Mouse (Mus musculus) cerebellum, adult (tissue): ENCODE measurements around the gene Hoxa11.

Experiments used
- ATAC-seq: cut with Nextera tagmentation; 2 replicates; pipeline ENCODE4 v1.9.2; 2017; ENCODE audit warnings: mild to moderate bottlenecking, moderate library complexity, mixed read lengths; ENCODE audit not compliant: insufficient number of reproducible peaks, low FRiP score, low TSS enrichment

Gene Hoxa11

DNA sequence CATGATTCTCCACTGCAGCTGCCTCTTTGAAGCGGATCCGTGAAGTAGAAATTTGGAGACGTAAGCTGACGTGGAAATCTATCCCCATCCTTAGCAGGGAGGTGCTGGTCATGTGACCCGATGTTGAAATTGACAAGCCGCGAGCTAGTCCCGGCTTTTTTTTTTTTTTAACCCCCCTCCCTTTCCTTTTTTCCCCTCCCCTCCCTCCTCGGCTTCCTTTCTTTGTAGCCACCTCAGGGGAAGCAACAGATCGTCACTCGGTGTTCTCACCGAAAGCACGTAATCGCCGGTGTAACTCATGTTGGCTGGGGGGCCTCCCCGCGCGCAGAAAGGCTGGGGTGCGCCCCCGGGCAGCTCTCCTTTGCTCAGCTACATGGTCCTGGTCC lies at the start of gene Hoxa11:
Hoxa11 (minus strand) TSS at position 54 of the 386 bp plus-strand sequence.
- ATAC-seq = no peak

- ATAC-seq = no peak
These were observed 49.0 kb upstream of the Hoxa11 start for GRCm38 (mm10) chr6:52294616-52295015.

DNA sequence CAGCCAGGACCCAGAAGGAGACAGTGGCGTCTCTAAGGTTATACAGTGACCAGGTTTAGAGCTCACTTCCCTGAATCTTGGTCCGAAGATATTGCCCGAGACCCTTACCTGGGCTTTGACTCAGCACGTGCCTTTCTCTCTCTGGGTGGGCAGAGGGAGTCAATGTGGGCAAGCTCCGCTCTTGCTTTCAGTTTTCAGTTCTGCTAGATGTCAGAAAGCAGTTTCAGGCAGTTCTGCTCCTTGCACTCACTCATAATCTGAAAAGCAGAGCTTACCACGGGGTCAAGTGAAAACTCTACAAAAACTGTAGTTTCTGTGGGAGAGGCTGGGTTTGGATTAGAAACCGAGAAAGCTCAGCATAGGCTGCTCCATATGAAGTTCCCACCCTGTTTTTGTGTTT lies 46.7 kb upstream of the Hoxa11 start:
- ATAC-seq = no peak

DNA sequence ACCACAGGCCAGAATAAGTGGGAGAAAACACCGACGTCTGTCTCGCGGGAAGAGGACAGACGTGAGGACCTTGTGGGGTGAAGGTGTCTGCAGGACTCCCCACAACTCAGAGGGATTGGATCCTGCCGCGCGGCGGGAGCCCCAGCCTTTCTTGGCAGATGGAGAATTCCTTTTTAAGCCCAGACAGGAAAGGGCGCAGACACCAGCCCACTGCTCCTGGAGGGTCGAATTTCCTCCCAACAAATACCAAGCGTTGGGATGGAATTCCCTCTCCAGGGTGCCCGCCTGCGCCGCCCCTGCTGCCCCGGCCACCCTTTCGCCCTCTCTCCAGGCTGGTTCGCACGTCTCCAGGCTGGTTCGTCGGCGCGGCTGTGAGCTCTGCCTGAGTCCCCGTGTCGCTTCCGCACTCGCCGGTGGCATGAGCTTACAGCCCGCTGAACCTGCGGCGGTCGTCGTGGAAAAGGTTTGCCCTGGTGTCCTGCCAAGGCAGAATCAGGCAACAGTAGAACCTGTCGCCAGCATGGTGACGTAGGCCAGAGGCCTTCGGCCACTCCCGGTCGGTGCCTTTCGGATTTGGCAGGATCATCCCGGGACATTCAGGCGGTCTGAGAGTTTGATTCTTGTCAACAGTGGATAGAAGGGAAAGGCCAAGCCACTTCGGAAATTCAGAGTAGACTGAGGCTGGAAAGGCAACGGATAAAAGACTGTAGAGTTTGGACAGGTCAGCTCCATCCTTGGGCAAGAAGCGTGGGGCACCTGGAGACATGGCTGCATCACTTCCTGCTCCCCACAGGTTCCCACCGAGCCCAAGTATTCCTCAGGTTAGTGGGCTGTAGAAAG lies 45.6 kb upstream of the Hoxa11 start:
- ATAC-seq = no peak

DNA sequence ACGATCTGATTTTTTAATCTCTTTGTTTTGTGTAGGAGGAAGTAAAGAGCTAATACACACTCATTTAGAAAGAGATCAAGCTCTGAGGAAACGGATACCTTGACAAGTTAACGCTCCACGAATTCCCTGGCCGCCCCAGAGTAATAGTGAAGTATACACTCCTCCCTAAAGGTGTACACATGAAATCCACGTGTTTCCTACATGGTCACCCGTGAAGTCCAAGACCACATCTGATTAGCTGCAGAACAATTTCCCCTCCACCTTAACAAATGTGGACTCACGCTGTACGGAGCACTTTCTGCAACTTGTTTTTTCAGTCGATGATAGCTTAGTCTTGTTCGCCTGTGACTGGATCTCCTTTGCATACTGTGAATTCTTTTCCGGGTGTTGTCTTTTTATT lies 44.6 kb upstream of the Hoxa11 start:
- ATAC-seq = no peak

- no peak for ATAC-seq
These were observed 38.3 kb upstream of the Hoxa11 start for GRCm38 (mm10) chr6:52283896-52284295.

- ATAC-seq = no peak
These were observed 35.5 kb upstream of the Hoxa11 start for GRCm38 (mm10) chr6:52281084-52281483.

DNA sequence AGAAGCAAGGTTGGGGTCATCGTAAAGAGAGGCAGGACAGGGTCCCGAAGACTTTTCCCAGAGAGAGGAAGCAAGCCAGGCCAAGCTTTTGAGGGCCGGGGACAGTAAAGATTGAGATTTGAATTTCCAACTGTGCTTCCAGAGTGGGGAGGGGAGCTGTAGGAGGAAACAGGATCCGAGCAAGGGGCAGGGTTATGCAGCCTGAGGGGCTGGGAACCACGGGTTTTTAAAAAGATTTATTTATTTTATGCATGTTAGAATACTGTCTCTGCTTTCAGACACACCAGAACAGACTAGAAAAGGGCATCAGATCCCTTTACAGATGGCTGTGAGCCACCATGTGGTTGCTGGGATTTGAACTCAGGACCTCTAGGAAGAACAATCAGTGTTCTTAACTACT lies 31.3 kb upstream of the Hoxa11 start:
- ATAC-seq = no peak

- ATAC-seq = no peak
These were observed 30.8 kb upstream of the Hoxa11 start for GRCm38 (mm10) chr6:52276382-52276781.

DNA sequence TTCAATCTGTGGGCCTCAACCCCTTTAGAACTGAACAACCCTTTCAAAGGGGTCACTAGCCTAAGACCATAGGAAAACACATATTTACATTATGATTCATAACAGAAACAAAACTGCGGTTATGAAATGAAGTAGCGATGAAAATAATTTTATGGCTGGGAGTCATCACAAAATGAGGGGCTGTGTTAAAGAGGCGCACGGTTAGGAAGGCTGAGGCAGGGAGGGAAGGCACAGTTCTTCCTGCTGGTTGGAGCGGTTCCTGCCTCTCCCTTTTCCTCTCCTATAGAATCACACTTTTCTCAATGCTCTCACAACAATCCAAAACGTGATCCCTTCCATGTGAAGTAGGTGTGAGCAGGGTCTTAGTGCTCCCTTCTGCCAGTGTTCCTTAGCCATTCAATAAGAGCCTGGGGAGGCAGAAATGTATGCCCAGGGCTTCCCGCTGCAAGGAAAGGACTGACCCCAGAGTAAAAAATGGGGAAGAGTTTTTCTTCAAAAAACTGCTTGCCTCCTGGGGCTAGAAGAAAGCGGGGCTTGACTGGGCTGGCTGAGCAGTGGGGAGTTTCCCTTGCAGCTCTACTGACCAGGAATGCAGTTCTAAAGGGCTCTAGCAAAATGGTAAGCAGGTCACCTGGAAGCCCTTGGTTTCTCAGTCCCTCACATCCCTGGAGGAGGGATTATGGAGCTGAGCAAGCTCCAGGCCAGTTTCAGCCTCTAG lies 30.1 kb upstream of the Hoxa11 start:
- no peak for ATAC-seq

GRCm38 (mm10) chr6:52274576-52274975 lies 29.0 kb upstream of the Hoxa11 start:
- no peak for ATAC-seq

GRCm38 (mm10) chr6:52273656-52274280 lies 28.2 kb upstream of the Hoxa11 start:
- no peak for ATAC-seq

- no peak for ATAC-seq
These were observed 27.4 kb upstream of the Hoxa11 start for GRCm38 (mm10) chr6:52272766-52273655.

DNA sequence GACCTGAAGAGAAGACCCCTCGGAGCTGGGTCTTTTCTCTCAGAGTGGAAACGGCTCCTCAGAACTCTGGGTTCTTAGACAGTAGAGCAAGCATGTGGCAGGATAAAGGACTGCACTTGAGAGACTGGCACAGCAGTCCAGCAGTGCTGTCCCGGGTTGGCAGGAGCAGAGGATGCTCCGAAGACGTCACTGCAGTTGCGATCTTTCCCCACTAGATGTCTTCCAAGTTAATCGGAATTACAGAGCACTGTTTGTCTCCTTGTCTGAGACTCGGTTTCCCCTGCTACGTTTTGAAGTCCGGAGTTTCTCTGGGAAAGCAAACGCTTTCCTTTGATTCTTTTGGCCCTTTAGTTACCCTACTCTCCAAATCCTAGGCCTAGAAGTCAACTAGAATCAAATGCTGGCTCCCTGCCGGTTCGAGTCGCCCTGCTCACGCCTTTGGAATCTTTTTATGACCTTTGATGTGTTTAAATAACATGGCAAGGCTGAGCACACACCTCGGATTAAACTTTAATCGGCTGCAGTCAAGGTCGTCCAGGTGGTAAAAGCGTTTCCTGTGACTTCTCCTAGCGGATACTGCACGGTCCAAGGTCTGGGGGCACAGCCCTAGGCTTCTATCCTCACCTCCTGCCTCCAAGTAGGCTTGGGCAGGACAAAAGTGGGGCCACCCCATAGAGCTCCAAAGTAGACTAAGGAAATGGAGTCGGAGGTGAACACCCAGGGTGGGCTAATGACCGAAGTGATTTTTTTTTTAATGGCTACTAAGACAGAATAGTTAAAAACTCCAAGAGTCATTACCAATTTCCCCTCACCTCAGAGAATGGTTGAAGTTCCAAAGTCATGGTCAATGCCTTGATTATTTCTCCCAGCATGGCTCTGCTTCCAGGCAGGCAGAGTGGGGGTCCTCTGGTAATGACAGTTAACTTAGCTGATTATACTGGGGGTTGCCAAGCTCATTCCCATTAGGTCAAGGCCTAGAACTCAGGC lies 25.2 kb upstream of the Hoxa11 start:
- no peak; the same call in 1 of the 2 replicates for ATAC-seq

DNA sequence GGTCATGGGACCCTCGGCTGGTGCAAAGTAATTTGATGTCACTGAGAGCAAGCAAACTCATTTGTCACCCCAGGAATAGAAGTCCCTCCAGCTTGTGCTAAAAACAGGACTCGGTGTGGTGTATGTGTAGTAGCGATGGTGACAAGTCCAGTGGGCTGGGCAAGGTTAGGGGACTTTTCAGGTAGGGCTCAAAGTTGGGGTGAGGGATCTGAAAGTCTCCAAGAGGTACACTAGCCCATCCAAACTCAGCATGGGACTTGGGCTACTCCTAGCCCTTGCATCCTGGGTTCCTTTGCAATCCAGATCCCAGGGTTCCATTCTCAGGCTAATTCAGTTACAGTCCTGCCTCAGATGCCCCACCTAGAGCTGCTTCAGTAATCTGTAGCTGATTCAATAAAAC lies 23.1 kb upstream of the Hoxa11 start:
- no peak for ATAC-seq

DNA sequence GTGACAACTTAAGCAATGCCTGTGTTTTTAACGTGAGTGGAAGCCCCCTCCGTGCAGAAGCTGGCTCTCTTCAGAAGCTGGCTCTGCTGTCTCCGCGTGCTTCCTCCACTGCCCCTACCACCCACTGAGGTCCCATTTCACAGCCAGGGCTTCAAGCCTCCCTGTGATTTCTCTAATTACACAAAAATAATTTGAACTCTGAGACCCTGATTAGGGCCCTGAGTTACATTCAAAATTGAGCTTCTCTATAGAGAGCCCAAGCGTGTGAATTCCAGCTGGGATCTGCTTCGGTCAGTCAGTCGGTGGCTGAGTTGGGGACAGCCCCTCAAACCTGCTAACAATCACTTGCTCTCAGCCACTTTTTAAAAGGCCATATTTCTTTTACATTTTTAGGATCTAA lies 22.7 kb upstream of the Hoxa11 start:
- no peak for ATAC-seq

GRCm38 (mm10) chr6:52267691-52268090 lies 22.1 kb upstream of the Hoxa11 start:
- no peak for ATAC-seq

DNA sequence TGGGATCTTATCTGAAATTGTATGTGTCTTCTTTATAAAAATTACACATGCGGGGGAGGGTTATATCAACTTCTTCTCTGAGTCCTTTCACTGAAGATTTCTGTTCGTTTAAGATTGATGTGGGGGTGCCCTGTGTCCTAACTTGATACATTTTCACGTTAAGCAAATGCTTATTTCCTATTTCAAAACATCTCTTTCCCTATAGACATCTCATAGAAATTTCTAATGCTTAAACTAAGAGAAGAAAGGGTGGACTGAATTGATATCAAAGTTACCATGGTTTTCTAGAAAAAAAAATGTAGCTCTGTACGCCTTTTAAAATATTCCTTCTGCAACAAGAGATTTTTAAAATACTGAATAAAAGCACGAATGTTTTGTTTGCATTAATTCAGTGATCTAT lies 21.6 kb upstream of the Hoxa11 start:
- no peak for ATAC-seq

DNA sequence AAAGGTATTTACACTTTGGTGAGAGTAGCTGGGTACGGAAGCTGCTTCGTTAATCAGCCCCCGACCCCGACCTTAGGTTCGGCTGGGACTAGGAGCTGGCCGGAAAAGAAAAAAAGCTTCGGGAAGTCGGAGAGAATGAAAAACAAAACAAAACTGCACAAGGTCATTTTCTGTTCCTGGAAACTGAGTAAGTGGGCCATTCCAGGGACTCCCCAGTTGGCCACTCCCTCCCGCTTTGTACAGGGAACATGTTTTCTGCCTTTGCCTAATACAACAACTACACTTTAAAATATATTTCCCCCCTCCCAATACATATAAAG lies 21.0 kb upstream of the Hoxa11 start:
- ATAC-seq = no peak
